Mouse (Mus musculus) brain, embryonic 14.5 days (tissue): Measurements from ENCODE around the gene Polr1c.
A peak's percentile ranks its signal among the peaks of the same experiment; 100 is the strongest.

Experiments
- CTCF ChIP-seq: fragments of 200-500 bp; IDR thresholded peaks from 2 replicates; pipeline ENCODE4 v1.5.1; 2012; ENCODE audit warnings: inconsistent platforms, mild to moderate bottlenecking, moderate library complexity, borderline replicate concordance; ENCODE audit not compliant: insufficient read depth, insufficient read length; ENCODE audit errors: extremely low read depth
- POLR2A ChIP-seq: fragments of 200-500 bp; IDR thresholded peaks from 2 replicates; pipeline ENCODE4 v1.6.1; 2012; ENCODE audit warnings: mild to moderate bottlenecking, inconsistent platforms, borderline replicate concordance; ENCODE audit not compliant: poor library complexity, insufficient read depth, insufficient read length, severe bottlenecking; ENCODE audit errors: extremely low read depth

- peak; percentile 94 for TF ChIP-seq CTCF
- TF ChIP-seq POLR2A: no peak
Observed at GRCm38 (mm10) chr17:46265918-46266618, 18.2 kb upstream of the Polr1c start.
